Mouse (Mus musculus): Measurements from ENCODE around the gene Srsf2. TPM values are rescaled to one million over a fixed set of nuclear protein-coding genes. Genes with fewer than 3 reads are reported as not detected.

The Srsf2 gene
- polyA plus RNA-seq, 1 experiment, result 658 TPM

DNA sequence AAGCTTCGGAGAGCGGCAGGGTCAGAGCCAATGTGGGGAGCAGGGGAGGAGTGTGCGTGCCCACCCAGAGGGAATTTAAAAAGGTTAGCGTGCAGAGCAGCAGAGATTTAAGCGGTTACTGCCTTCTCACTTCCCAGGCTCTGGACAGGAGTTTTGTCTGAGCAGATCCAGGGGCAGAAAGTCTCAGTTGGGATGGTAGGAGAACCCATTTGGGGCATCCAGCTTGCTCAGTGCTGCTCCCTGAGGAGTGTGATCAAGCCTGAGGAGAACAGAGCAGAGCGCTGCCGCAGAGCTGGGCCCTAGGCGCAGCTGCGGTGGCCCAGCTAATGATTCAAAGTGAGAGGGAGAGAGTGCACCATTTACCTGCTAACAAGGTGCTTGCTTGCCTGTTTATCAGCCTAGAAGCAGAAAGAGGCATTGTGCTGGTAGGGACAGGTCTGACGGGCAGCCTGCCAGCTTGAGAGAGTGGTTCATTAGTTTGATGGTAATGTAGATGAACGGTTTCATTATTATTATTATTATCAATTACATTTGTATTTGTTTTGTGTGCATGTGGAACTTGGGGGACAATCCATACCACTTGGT, 44.0 kb downstream of the Srsf2 start:
- Histone ChIP-seq H3K4me1 (ENCODE audit: control insufficient read depth, insufficient read depth, insufficient read length, low read length) (peaks cover 4% of the 10 kb centered on the region), H3K4me3 (ENCODE audit: low read depth, low read length) (no peak overlapping the region), H3K36me3 (ENCODE audit: control insufficient read depth, insufficient read depth, low read length) (peaks cover 2% of the 10 kb centered on the region; the same call in 1 of the 2 replicates), H3K27me3 (ENCODE audit: control insufficient read depth, insufficient read depth, low read length) (no peaks in the 10 kb centered on the region), H3K27ac (ENCODE audit: insufficient read depth, low read depth, low read length) (no peak overlapping the region)
- 90% methylated on average over 11 of the region's 11 CpGs for WGBS
- no peak for TF ChIP-seq POLR2A (IDR thresholded peaks at IDR 0.05; ENCODE audit: low read depth, low read length)
- no peak for TF ChIP-seq CTCF (IDR thresholded peaks at IDR 0.05; ENCODE audit: extremely low read depth, insufficient read length, insufficient replicate concordance, low read depth, low read length)

DNA sequence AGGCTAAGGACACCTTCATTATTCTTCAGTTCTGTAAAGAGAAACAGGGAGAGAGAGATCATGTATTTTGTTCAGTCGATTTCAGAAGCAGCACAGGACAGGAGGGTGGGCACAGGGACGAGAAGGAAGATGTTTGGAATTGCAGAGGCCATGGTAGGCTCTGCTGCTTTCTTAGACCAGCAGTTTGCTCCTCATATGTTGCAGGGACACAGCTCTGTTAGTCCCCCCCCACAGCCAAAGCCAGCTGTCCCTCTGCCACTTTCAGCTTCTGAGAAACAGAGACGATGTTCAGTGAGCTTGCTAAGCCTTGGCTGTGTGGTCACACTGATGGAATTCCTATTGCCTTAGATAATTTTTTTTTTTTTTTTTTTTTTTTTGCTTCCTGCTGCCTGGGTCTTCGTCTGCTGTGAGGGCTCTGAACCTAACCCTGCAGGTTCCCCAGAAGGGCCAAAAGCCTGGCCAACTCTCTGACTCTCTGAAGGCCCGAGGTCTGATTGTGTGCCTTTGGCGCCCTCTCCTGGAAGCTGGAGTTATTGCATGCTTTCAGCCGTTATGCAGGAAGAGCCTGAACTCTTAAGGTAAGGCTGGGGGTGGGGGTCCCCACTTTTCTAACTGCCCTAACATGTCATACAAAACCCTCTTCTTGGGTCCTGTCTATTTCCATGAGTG, 44.8 kb downstream of the Srsf2 start:
- Histone ChIP-seq H3K4me1 (ENCODE audit: control insufficient read depth, insufficient read depth, insufficient read length, low read length) (no peaks in the 10 kb centered on the region; the same call in 1 of the 2 replicates), H3K4me3 (ENCODE audit: low read depth, low read length) (no peak overlapping the region), H3K27me3 (ENCODE audit: control insufficient read depth, insufficient read depth, low read length) (no peaks in the 10 kb centered on the region), H3K36me3 (ENCODE audit: control insufficient read depth, insufficient read depth, low read length) (peaks cover 2% of the 10 kb centered on the region; the same call in 1 of the 2 replicates), H3K27ac (ENCODE audit: insufficient read depth, low read depth, low read length) (no peak overlapping the region)
- 26% methylated on average over 7 of the region's 7 CpGs for WGBS
- TF ChIP-seq POLR2A (IDR thresholded peaks at IDR 0.05; ENCODE audit: low read depth, low read length), result no peak
- TF ChIP-seq CTCF (IDR thresholded peaks at IDR 0.05; ENCODE audit: extremely low read depth, insufficient read length, insufficient replicate concordance, low read depth, low read length), result peak; percentile 97

DNA sequence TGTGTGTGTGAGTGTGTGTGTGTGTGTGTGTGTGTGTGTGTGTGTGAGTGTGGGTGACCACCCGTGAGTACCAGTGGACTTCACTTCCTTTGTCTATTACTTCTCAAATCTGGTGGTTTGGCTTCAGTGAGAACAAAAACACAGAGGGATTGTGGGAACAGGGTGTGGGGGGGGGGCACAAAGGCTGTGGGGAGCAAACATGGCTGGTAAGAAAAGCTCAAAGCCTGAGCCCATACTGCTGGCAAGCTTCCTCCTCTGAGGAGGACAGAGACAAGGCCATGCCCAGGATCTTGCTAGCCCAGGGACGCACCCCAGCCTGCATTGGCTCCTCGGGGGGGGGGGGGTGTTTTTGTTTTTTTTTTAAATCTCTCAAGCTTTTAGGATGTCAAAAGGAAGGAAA, 45.4 kb downstream of the Srsf2 start:
- no peak overlapping the region for H3K27ac ChIP-seq (ENCODE audit: insufficient read depth, low read depth, low read length)
- WGBS, result 72% methylated on average over 3 of the region's 3 CpGs
- TF ChIP-seq CTCF (IDR thresholded peaks at IDR 0.05; ENCODE audit: extremely low read depth, insufficient read length, insufficient replicate concordance, low read depth, low read length) (no peak), POLR2A (IDR thresholded peaks at IDR 0.05; ENCODE audit: low read depth, low read length) (no peak)
- H3K4me1 ChIP-seq (ENCODE audit: control insufficient read depth, insufficient read depth, insufficient read length, low read length), result no peaks in the 10 kb centered on the region; the same call in 1 of the 2 replicates
- H3K27me3 ChIP-seq (ENCODE audit: control insufficient read depth, insufficient read depth, low read length), result no peaks in the 10 kb centered on the region
- H3K36me3 ChIP-seq (ENCODE audit: control insufficient read depth, insufficient read depth, low read length), result peaks cover 2% of the 10 kb centered on the region; the same call in 1 of the 2 replicates
- no peak overlapping the region for H3K4me3 ChIP-seq (ENCODE audit: low read depth, low read length)

DNA sequence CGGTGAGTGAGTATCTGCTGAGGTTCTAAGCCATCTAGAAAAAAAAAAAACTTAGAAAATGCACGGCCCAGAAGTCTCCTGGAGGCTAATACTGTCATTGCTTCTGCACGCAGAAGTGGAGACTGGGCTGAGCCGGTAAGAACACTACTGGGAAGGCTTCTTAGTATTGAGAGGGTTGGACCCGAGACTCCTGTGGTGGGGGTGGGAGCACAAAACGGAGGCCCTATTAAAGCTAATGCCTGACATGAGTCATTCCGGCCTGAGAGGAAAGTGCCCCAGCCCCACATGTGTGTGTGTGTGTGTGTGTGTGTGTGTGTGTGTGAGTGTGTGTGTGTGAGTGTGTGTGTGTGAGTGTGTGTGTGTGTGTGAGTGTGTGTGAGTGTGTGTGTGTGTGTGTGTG, 45.8 kb downstream of the Srsf2 start:
- TF ChIP-seq CTCF (IDR thresholded peaks at IDR 0.05; ENCODE audit: extremely low read depth, insufficient read length, insufficient replicate concordance, low read depth, low read length) (no peak), POLR2A (IDR thresholded peaks at IDR 0.05; ENCODE audit: low read depth, low read length) (no peak)
- WGBS, result 69% methylated on average over 7 of the region's 7 CpGs

DNA sequence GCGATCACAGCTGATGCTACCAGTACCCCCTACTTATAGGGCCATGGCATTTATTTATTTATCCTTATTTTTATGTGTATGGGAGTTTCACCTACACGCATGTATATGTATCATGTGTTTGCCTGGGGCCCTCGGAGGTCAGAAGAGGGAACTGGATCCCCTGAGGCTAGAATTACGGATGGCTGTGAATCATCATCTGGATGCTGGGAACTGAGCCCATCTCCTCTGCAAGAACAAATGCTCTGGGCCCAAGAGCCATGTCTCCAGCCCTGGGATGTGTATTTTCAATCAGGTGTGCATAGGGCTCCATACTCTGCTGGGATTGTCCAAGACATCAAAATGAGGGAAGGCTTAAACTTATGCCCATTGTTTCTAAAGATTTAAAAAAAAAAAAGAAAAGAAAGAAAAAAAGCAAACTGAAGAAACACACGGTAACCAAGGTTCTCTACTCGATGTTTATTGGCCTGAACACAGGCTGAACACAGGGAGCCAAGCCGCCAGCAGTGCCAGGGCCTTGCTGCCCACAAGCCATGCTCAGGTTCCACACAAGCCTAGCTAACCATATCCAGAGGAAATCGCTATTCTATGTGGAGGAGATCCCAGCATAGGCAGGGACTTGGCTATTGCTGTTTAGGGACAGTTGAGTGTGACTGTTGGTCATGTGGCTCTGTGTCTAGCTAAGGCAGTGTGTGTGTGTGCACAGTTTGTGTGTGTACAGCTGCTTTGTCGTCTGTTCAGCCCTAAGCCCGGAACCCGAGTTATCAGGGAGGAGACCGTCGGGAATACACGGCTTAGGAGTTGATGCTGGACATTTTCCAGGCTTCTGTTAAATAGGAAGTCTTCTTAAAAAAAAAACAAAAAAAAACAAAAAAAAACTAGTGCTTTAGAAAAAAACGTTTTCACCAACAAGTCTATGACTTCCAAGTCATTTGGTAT, 46.5 kb downstream of the Srsf2 start:
- Histone ChIP-seq H3K4me1 (ENCODE audit: control insufficient read depth, insufficient read depth, insufficient read length, low read length) (no peaks in the 10 kb centered on the region; the same call in 1 of the 2 replicates), H3K36me3 (ENCODE audit: control insufficient read depth, insufficient read depth, low read length) (peaks cover 2% of the 10 kb centered on the region; the same call in 1 of the 2 replicates), H3K4me3 (ENCODE audit: low read depth, low read length) (no peak overlapping the region), H3K27me3 (ENCODE audit: control insufficient read depth, insufficient read depth, low read length) (no peaks in the 10 kb centered on the region), H3K27ac (ENCODE audit: insufficient read depth, low read depth, low read length) (no peak overlapping the region)
- TF ChIP-seq CTCF (IDR thresholded peaks at IDR 0.05; ENCODE audit: extremely low read depth, insufficient read length, insufficient replicate concordance, low read depth, low read length) (no peak), POLR2A (IDR thresholded peaks at IDR 0.05; ENCODE audit: low read depth, low read length) (no peak)
- WGBS, result 77% methylated on average over 15 of the region's 15 CpGs

More for the DNA sequence above, 45.8 kb downstream of the Srsf2 start:
- Histone ChIP-seq H3K4me3 (ENCODE audit: low read depth, low read length) (no peak overlapping the region), H3K27me3 (ENCODE audit: control insufficient read depth, insufficient read depth, low read length) (no peaks in the 10 kb centered on the region), H3K4me1 (ENCODE audit: control insufficient read depth, insufficient read depth, insufficient read length, low read length) (no peaks in the 10 kb centered on the region; the same call in 1 of the 2 replicates), H3K36me3 (ENCODE audit: control insufficient read depth, insufficient read depth, low read length) (peaks cover 2% of the 10 kb centered on the region; the same call in 1 of the 2 replicates), H3K27ac (ENCODE audit: insufficient read depth, low read depth, low read length) (no peak overlapping the region)

DNA sequence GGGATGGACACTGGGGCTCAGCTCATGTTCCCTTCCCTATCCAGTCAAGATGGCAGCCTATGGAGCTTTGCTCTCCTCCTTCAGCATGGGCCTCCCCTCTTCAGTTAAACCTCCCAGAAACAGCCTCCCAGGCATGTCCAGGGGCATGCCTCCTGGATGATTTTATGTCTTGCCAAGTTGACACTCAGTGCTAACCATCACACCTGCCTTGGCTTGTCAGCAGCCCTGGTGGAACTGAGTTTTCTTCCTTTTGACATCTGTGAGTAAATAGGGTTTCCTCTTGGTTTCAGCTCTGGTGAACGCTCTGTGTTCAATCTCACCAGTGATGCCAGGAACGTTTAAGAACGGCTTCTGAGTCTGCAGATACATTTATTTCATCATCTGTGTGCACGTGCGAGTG, 50.2 kb downstream of the Srsf2 start:
- 80% methylated on average over 5 of the region's 5 CpGs for WGBS
- TF ChIP-seq POLR2A (IDR thresholded peaks at IDR 0.05; ENCODE audit: low read depth, low read length) (no peak), CTCF (IDR thresholded peaks at IDR 0.05; ENCODE audit: extremely low read depth, insufficient read length, insufficient replicate concordance, low read depth, low read length) (no peak)
- H3K27ac ChIP-seq (ENCODE audit: insufficient read depth, low read depth, low read length), result no peak overlapping the region
- H3K4me3 ChIP-seq (ENCODE audit: low read depth, low read length), result no peak overlapping the region
- H3K36me3 ChIP-seq (ENCODE audit: control insufficient read depth, insufficient read depth, low read length), result no peaks in the 10 kb centered on the region
- H3K27me3 ChIP-seq (ENCODE audit: control insufficient read depth, insufficient read depth, low read length), result no peaks in the 10 kb centered on the region
- no peaks in the 10 kb centered on the region; the same call in 1 of the 2 replicates for H3K4me1 ChIP-seq (ENCODE audit: control insufficient read depth, insufficient read depth, insufficient read length, low read length)
